Mouse (Mus musculus): ENCODE measurements around the gene Ddi2. TPM values are rescaled to one million over a fixed set of nuclear protein-coding genes. Genes with fewer than 3 reads are reported as not detected.

Gene Ddi2
- polyA plus RNA-seq, 1 experiment from 2014 or later, result 27.3 TPM

- H3K4me3 ChIP-seq, result peak overlapping the region; percentile 52
- WGBS, result 6% methylated on average over 24 of the region's 24 CpGs
- H3K9me3 ChIP-seq, result no peaks in the 10 kb centered on the region
- H3K27me3 ChIP-seq (ENCODE audit: poor library complexity, severe bottlenecking), result no peaks in the 10 kb centered on the region
- H3K4me1 ChIP-seq, result peaks cover 13% of the 10 kb centered on the region
- peak; percentile 93 for DNase-seq (ENCODE audit: extremely low spot score, low spot score)
- no peaks in the 10 kb centered on the region for H3K36me3 ChIP-seq (replicated peaks)
- H3K27ac ChIP-seq, result peak overlapping the region; percentile 81
These were observed 11.4 kb upstream of the Ddi2 start for GRCm38 (mm10) chr4:141734446-141735205.

GRCm38 (mm10) chr4:141731766-141732165 is 8.5 kb upstream of the Ddi2 start:
- H3K4me1 ChIP-seq, result peaks cover 13% of the 10 kb centered on the region
- H3K9me3 ChIP-seq, result no peaks in the 10 kb centered on the region
- H3K4me3 ChIP-seq, result no peak overlapping the region
- H3K27ac ChIP-seq, result no peak overlapping the region
- WGBS, result 81% methylated on average over 5 of the region's 5 CpGs
- no peaks in the 10 kb centered on the region for H3K36me3 ChIP-seq (replicated peaks)
- DNase-seq (ENCODE audit: extremely low spot score, low spot score), result no peak
- no peaks in the 10 kb centered on the region for H3K27me3 ChIP-seq (ENCODE audit: poor library complexity, severe bottlenecking)

GRCm38 (mm10) chr4:141730401-141730800 is 7.2 kb upstream of the Ddi2 start:
- H3K9me3 ChIP-seq, result no peaks in the 10 kb centered on the region
- H3K27ac ChIP-seq, result no peak overlapping the region
- DNase-seq (ENCODE audit: extremely low spot score, low spot score), result no peak
- 86% methylated on average over 13 of the region's 13 CpGs for WGBS
- H3K4me3 ChIP-seq, result no peak overlapping the region
- no peaks in the 10 kb centered on the region for H3K36me3 ChIP-seq (replicated peaks)
- H3K4me1 ChIP-seq, result peaks cover 13% of the 10 kb centered on the region
- no peaks in the 10 kb centered on the region for H3K27me3 ChIP-seq (ENCODE audit: poor library complexity, severe bottlenecking)

GRCm38 (mm10) chr4:141729266-141729665 is 6.0 kb upstream of the Ddi2 start:
- H3K36me3 ChIP-seq (replicated peaks), result no peaks in the 10 kb centered on the region
- no peaks in the 10 kb centered on the region for H3K27me3 ChIP-seq (ENCODE audit: poor library complexity, severe bottlenecking)
- H3K27ac ChIP-seq, result no peak overlapping the region
- H3K4me3 ChIP-seq, result no peak overlapping the region
- no peak for DNase-seq (ENCODE audit: extremely low spot score, low spot score)
- H3K4me1 ChIP-seq, result peaks cover 1% of the 10 kb centered on the region
- H3K9me3 ChIP-seq, result no peaks in the 10 kb centered on the region
- 78% methylated on average over 3 of the region's 3 CpGs for WGBS

- peaks cover 6% of the 10 kb centered on the region for H3K36me3 ChIP-seq (replicated peaks)
- no peaks in the 10 kb centered on the region for H3K9me3 ChIP-seq
- H3K4me1 ChIP-seq, result peaks cover 27% of the 10 kb centered on the region
- H3K27ac ChIP-seq, result no peak overlapping the region
- 71% methylated on average over 3 of the region's 3 CpGs for WGBS
- no peak overlapping the region for H3K4me3 ChIP-seq
- DNase-seq (ENCODE audit: extremely low spot score, low spot score), result no peak
- H3K27me3 ChIP-seq (ENCODE audit: poor library complexity, severe bottlenecking), result no peaks in the 10 kb centered on the region
These were observed 2.5 kb upstream of the Ddi2 start for GRCm38 (mm10) chr4:141725738-141726137.

GRCm38 (mm10) chr4:141725277-141725676 is 2.1 kb upstream of the Ddi2 start:
- peaks cover 28% of the 10 kb centered on the region for H3K4me1 ChIP-seq
- WGBS, result 84% methylated on average over 5 of the region's 5 CpGs
- no peak overlapping the region for H3K27ac ChIP-seq
- H3K4me3 ChIP-seq, result no peak overlapping the region
- no peaks in the 10 kb centered on the region for H3K9me3 ChIP-seq
- H3K27me3 ChIP-seq (ENCODE audit: poor library complexity, severe bottlenecking), result no peaks in the 10 kb centered on the region
- no peak for DNase-seq (ENCODE audit: extremely low spot score, low spot score)
- H3K36me3 ChIP-seq (replicated peaks), result peaks cover 10% of the 10 kb centered on the region

- H3K9me3 ChIP-seq, result no peaks in the 10 kb centered on the region
- no peak for DNase-seq (ENCODE audit: extremely low spot score, low spot score)
- H3K36me3 ChIP-seq (replicated peaks), result peaks cover 17% of the 10 kb centered on the region
- no peak overlapping the region for H3K27ac ChIP-seq
- no peak overlapping the region for H3K4me3 ChIP-seq
- no peaks in the 10 kb centered on the region for H3K27me3 ChIP-seq (ENCODE audit: poor library complexity, severe bottlenecking)
- H3K4me1 ChIP-seq, result peaks cover 28% of the 10 kb centered on the region
- WGBS, result 74% methylated on average over 11 of the region's 11 CpGs
These were observed 1.4 kb upstream of the Ddi2 start for GRCm38 (mm10) chr4:141724594-141724993.

GRCm38 (mm10) chr4:141723673-141724068 is 452 bp upstream of the Ddi2 start:
- Histone ChIP-seq H3K4me1 (peaks cover 28% of the 10 kb centered on the region), H3K27ac (peak overlapping the region; percentile 96), H3K36me3 (replicated peaks) (peaks cover 21% of the 10 kb centered on the region), H3K27me3 (ENCODE audit: poor library complexity, severe bottlenecking) (no peaks in the 10 kb centered on the region), H3K9me3 (no peaks in the 10 kb centered on the region), H3K4me3 (peak overlapping the region; percentile 100)
- WGBS, result 14% methylated on average over 13 of the region's 13 CpGs
- DNase-seq (ENCODE audit: extremely low spot score, low spot score), result no peak

- Histone ChIP-seq H3K4me3 (peak overlapping the region; percentile 100), H3K4me1 (peaks cover 28% of the 10 kb centered on the region), H3K36me3 (replicated peaks) (peaks cover 33% of the 10 kb centered on the region), H3K27me3 (ENCODE audit: poor library complexity, severe bottlenecking) (no peaks in the 10 kb centered on the region), H3K9me3 (no peaks in the 10 kb centered on the region), H3K27ac (peak overlapping the region; percentile 96; the same call in 1 of the 2 replicates)
- 87% methylated on average over 6 of the region's 6 CpGs for WGBS
- no peak for DNase-seq (ENCODE audit: extremely low spot score, low spot score)
These were observed 1.3 kb downstream of the Ddi2 start for GRCm38 (mm10) chr4:141721961-141722360.

GRCm38 (mm10) chr4:141720761-141721523 is 2.3 kb downstream of the Ddi2 start:
- peaks cover 44% of the 10 kb centered on the region for H3K36me3 ChIP-seq (replicated peaks)
- 87% methylated on average over 6 of the region's 6 CpGs for WGBS
- H3K27ac ChIP-seq, result no peak overlapping the region
- no peak for DNase-seq (ENCODE audit: extremely low spot score, low spot score)
- H3K4me3 ChIP-seq, result peak overlapping the region; percentile 100; the same call in 1 of the 2 replicates
- peaks cover 28% of the 10 kb centered on the region for H3K4me1 ChIP-seq
- no peaks in the 10 kb centered on the region for H3K27me3 ChIP-seq (ENCODE audit: poor library complexity, severe bottlenecking)
- no peaks in the 10 kb centered on the region for H3K9me3 ChIP-seq

- Histone ChIP-seq H3K4me1 (peaks cover 33% of the 10 kb centered on the region), H3K27ac (no peak overlapping the region), H3K9me3 (no peaks in the 10 kb centered on the region), H3K4me3 (no peak overlapping the region), H3K36me3 (replicated peaks) (peaks cover 46% of the 10 kb centered on the region), H3K27me3 (ENCODE audit: poor library complexity, severe bottlenecking) (no peaks in the 10 kb centered on the region)
- no peak for DNase-seq (ENCODE audit: extremely low spot score, low spot score)
- 96% methylated on average over 1 of the region's 1 CpGs for whole genome bisulfite sequencing
These were observed 3.9 kb downstream of the Ddi2 start for GRCm38 (mm10) chr4:141719304-141719703.

- H3K27me3 ChIP-seq (ENCODE audit: poor library complexity, severe bottlenecking), result no peaks in the 10 kb centered on the region
- peaks cover 61% of the 10 kb centered on the region for H3K36me3 ChIP-seq (replicated peaks)
- no peak overlapping the region for H3K4me3 ChIP-seq
- H3K27ac ChIP-seq, result no peak overlapping the region
- H3K4me1 ChIP-seq, result peaks cover 25% of the 10 kb centered on the region
- no peak for DNase-seq (ENCODE audit: extremely low spot score, low spot score)
- no peaks in the 10 kb centered on the region for H3K9me3 ChIP-seq
- WGBS, result 87% methylated on average over 4 of the region's 4 CpGs
These were observed 5.6 kb downstream of the Ddi2 start for GRCm38 (mm10) chr4:141717633-141718032.

- Histone ChIP-seq H3K4me1 (peaks cover 5% of the 10 kb centered on the region), H3K9me3 (no peaks in the 10 kb centered on the region), H3K4me3 (no peak overlapping the region), H3K27ac (no peak overlapping the region), H3K36me3 (replicated peaks) (peaks cover 74% of the 10 kb centered on the region), H3K27me3 (ENCODE audit: poor library complexity, severe bottlenecking) (no peaks in the 10 kb centered on the region)
- no peak for DNase-seq (ENCODE audit: extremely low spot score, low spot score)
- 83% methylated on average over 2 of the region's 2 CpGs for WGBS
These were observed 8.2 kb downstream of the Ddi2 start for GRCm38 (mm10) chr4:141715027-141715426.

Measured in forebrain, embryonic 10.5 days (tissue).